Mouse (Mus musculus) small intestine, adult 2 months (tissue): ENCODE data around the gene Hsf2bp. TPM values are rescaled to one million over a fixed set of nuclear protein-coding genes. Genes with fewer than 3 reads are reported as not detected.

ENCODE experiments used
- H3K27ac ChIP-seq: fragments of 200-500 bp; 2 replicates; pipeline ENCODE4 v1.5.1; 2012; ENCODE audit warnings: low read depth, low read length, control low read depth, inconsistent platforms; ENCODE audit not compliant: insufficient read depth
- H3K27me3 ChIP-seq: fragments of 200-500 bp; 2 replicates; pipeline ENCODE4 v1.6.1; 2012; ENCODE audit warnings: mild to moderate bottlenecking, moderate library complexity, low read length, inconsistent platforms; ENCODE audit not compliant: control insufficient read depth, insufficient read depth
- H3K36me3 ChIP-seq: fragments of 200-500 bp; 2 replicates; pipeline ENCODE4 v1.6.1; 2012; ENCODE audit warnings: mild to moderate bottlenecking, low read length, control low read depth, inconsistent platforms; ENCODE audit not compliant: control insufficient read depth, insufficient read depth
- H3K4me1 ChIP-seq: fragments of 200-500 bp; 2 replicates; pipeline ENCODE4 v1.6.1; 2012; ENCODE audit warnings: low read length, inconsistent platforms, mixed read lengths; ENCODE audit not compliant: control insufficient read depth, insufficient read depth, insufficient read length
- H3K4me3 ChIP-seq: fragments of 200-500 bp; 2 replicates; pipeline ENCODE4 v1.5.1; 2012; ENCODE audit warnings: low read depth, mild to moderate bottlenecking, control low read depth, inconsistent platforms, low read length, moderate library complexity
- CTCF ChIP-seq: fragments of 200-500 bp; IDR thresholded peaks from 2 replicates; pipeline ENCODE4 v1.5.1; 2012; ENCODE audit warnings: low read depth, mild to moderate bottlenecking, control low read depth, inconsistent platforms, low read length, moderate library complexity, mixed read lengths; ENCODE audit not compliant: insufficient replicate concordance, insufficient read length; ENCODE audit errors: extremely low read depth
- POLR2A ChIP-seq: fragments of 200-500 bp; IDR thresholded peaks from 2 replicates; pipeline ENCODE4 v1.6.1; 2012; ENCODE audit warnings: low read depth, mild to moderate bottlenecking, control low read depth, inconsistent platforms, low read length, moderate library complexity
- WGBS: fragments of 180-500 bp; shearing (Covaris S2); methylation state at CpG from one replicate; pipeline ENCODE4 v1.1.7; 2018; 5-methylcytosine and 5-hydroxymethylcytosine counted together
- polyA plus RNA-seq: library from polyadenylated mRNA; depleted of rRNA; stranded (reverse); fragments of >200 nt; gene quantifications from 2 replicates; pipeline ENCODE4 v1.2.3, GENCODE M21; 2012

Gene Hsf2bp
- polyA plus RNA-seq, 1 experiment, result 0.14 TPM

GRCm38 (mm10) chr17:31912881-31913662 is 123.1 kb downstream of the Hsf2bp start:
- Histone ChIP-seq H3K27ac (no peak overlapping the region), H3K4me1 (no peaks in the 10 kb centered on the region), H3K4me3 (no peak overlapping the region), H3K36me3 (no peaks in the 10 kb centered on the region), H3K27me3 (no peaks in the 10 kb centered on the region)
- TF ChIP-seq POLR2A (no peak), CTCF (no peak)
- 86% methylated on average over 18 of the region's 18 CpGs for WGBS

- Histone ChIP-seq H3K4me1 (no peaks in the 10 kb centered on the region), H3K36me3 (no peaks in the 10 kb centered on the region), H3K27ac (no peak overlapping the region), H3K4me3 (no peak overlapping the region), H3K27me3 (no peaks in the 10 kb centered on the region)
- WGBS, result 70% methylated on average over 16 of the region's 16 CpGs
- no peak for TF ChIP-seq CTCF
- TF ChIP-seq POLR2A, result no peak
These were observed 123.8 kb downstream of the Hsf2bp start for GRCm38 (mm10) chr17:31912387-31912786.

- H3K27me3 ChIP-seq, result no peaks in the 10 kb centered on the region
- no peak overlapping the region for H3K27ac ChIP-seq
- WGBS, result 35% methylated on average over 2 of the region's 2 CpGs
- TF ChIP-seq CTCF (no peak), POLR2A (no peak)
- H3K4me1 ChIP-seq, result 0 out of 2 replicates have a peak, but pooled peaks cover 4% of the 10 kb centered on the region
- H3K4me3 ChIP-seq, result no peak overlapping the region
- no peaks in the 10 kb centered on the region for H3K36me3 ChIP-seq
These were observed 127.2 kb downstream of the Hsf2bp start for GRCm38 (mm10) chr17:31908966-31909365.

DNA sequence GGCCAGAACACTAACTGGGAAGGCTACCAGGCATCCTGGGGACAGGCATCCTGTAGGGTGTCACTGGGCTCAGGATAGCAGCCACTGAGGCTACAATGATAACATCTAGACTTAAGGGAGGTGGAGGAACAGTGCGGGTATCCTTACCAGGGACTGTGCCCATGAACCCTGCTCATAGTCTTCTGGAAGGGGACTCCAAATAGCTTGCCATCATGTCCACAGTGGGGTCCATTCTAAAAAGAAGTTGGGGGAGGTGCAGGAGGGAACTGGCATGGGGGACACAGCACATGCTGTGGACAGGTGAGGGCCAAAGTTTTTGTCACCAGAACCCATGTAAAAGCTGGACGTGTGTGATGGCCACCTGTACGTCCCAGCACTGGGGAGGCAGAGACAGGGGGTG is 129.7 kb downstream of the Hsf2bp start:
- Histone ChIP-seq H3K27ac (no peak overlapping the region; the same call in 1 of the 2 replicates), H3K4me1 (peaks cover 7% of the 10 kb centered on the region; the same call in 1 of the 2 replicates), H3K4me3 (no peak overlapping the region), H3K36me3 (no peaks in the 10 kb centered on the region), H3K27me3 (no peaks in the 10 kb centered on the region)
- TF ChIP-seq POLR2A (no peak), CTCF (no peak)
- WGBS, result 93% methylated on average over 3 of the region's 3 CpGs

DNA sequence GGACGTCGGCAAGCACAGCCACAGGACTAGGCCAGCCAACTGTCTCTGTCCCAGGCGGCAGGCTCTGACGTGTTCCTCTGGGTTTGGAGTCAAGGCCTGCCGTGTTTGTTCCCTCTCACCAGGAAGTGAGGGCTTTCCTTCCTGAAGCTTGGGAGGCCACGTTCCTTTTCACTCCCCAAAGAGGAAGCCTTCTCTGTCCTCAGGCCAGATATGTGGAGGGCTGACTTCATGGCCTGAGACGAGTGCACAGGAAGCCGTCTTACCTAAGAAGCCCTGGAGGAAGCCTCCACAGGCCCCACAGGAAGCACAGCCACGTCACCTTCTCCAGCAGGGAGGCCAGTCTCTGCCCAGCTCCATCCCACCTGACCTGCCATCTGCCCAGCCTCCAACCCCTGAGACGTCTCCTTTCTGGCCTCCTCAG is 130.3 kb downstream of the Hsf2bp start:
- H3K27me3 ChIP-seq, result no peaks in the 10 kb centered on the region
- 0 out of 2 replicates have a peak overlapping the region, but pooled peaks have one; percentile 6 for H3K4me3 ChIP-seq
- WGBS, result 78% methylated on average over 10 of the region's 10 CpGs
- peak overlapping the region; percentile 52 for H3K27ac ChIP-seq
- peaks cover 9% of the 10 kb centered on the region; the same call in 1 of the 2 replicates for H3K4me1 ChIP-seq
- H3K36me3 ChIP-seq, result no peaks in the 10 kb centered on the region
- no peak for TF ChIP-seq POLR2A
- TF ChIP-seq CTCF, result no peak

GRCm38 (mm10) chr17:31905201-31905790 is 130.9 kb downstream of the Hsf2bp start:
- TF ChIP-seq CTCF (no peak), POLR2A (no peak)
- Histone ChIP-seq H3K27me3 (no peaks in the 10 kb centered on the region), H3K36me3 (no peaks in the 10 kb centered on the region), H3K4me1 (peaks cover 9% of the 10 kb centered on the region; the same call in 1 of the 2 replicates), H3K27ac (peak overlapping the region; percentile 52), H3K4me3 (0 out of 2 replicates have a peak overlapping the region, but pooled peaks have one; percentile 6)
- WGBS, result 88% methylated on average over 9 of the region's 9 CpGs

GRCm38 (mm10) chr17:31904036-31904435 is 132.1 kb downstream of the Hsf2bp start:
- no peak overlapping the region for H3K4me3 ChIP-seq
- H3K27ac ChIP-seq, result no peak overlapping the region
- H3K36me3 ChIP-seq, result no peaks in the 10 kb centered on the region
- TF ChIP-seq POLR2A, result no peak
- TF ChIP-seq CTCF, result no peak
- 61% methylated on average over 7 of the region's 7 CpGs for WGBS
- H3K27me3 ChIP-seq, result no peaks in the 10 kb centered on the region
- H3K4me1 ChIP-seq, result peaks cover 9% of the 10 kb centered on the region; the same call in 1 of the 2 replicates
